Mouse (Mus musculus) embryonic facial prominence, embryonic 10.5 days (tissue): ENCODE data around the gene Exosc6. TPM values are rescaled to one million over a fixed set of nuclear protein-coding genes. Genes with fewer than 3 reads are reported as not detected.
"Not testable (repeated sequence)": the region's sequence is repeated elsewhere in the genome, so short reads cannot be mapped to it uniquely, and the experiment has no call there.

Experiments
- DNase-seq: peaks from one replicate; pipeline ENCODE4 v3.0.0-alpha.2; 2017; ENCODE audit warnings: low spot score
- H3K27ac ChIP-seq: fragments of 300-500 bp; sonication (generic); replicated peaks from 2 replicates; pipeline ENCODE4 v1.5.1; 2016; ENCODE audit warnings: mild to moderate bottlenecking
- H3K27me3 ChIP-seq: fragments of 300-500 bp; sonication (generic); replicated peaks from 2 replicates; pipeline ENCODE4 v1.6.1; 2016; ENCODE audit warnings: low read depth, mild to moderate bottlenecking; ENCODE audit not compliant: poor library complexity, severe bottlenecking
- H3K36me3 ChIP-seq: fragments of 300-500 bp; sonication (generic); replicated peaks from 2 replicates; pipeline ENCODE4 v1.6.1; 2016; ENCODE audit warnings: mild to moderate bottlenecking, moderate library complexity
- H3K4me1 ChIP-seq: fragments of 300-500 bp; sonication (generic); 2 replicates; pipeline ENCODE4 v1.6.1; 2016
- H3K4me3 ChIP-seq: fragments of 300-500 bp; sonication (generic); 2 replicates; pipeline ENCODE4 v1.5.1; 2016; ENCODE audit warnings: mild to moderate bottlenecking, moderate library complexity
- H3K9me3 ChIP-seq: fragments of 300-500 bp; sonication (generic); 2 replicates; pipeline ENCODE4 v1.6.1; 2016; ENCODE audit warnings: mild to moderate bottlenecking
- WGBS: fragments of 180-500 bp; shearing (Covaris S2); methylation state at CpG from one replicate; pipeline ENCODE4 v1.1.7; 2016; 5-methylcytosine and 5-hydroxymethylcytosine counted together
- polyA plus RNA-seq: library from polyadenylated mRNA; unstranded; fragments of >200 nt; fragmentation: Nextera tagmentation; extraction: Ambion mirVana; gene quantifications from 2 replicates; pipeline ENCODE4 v1.2.1, GENCODE M21; 2016

Exosc6 gene
- polyA plus RNA-seq, 1 experiment from 2014 or later = 20.1 TPM

DNA sequence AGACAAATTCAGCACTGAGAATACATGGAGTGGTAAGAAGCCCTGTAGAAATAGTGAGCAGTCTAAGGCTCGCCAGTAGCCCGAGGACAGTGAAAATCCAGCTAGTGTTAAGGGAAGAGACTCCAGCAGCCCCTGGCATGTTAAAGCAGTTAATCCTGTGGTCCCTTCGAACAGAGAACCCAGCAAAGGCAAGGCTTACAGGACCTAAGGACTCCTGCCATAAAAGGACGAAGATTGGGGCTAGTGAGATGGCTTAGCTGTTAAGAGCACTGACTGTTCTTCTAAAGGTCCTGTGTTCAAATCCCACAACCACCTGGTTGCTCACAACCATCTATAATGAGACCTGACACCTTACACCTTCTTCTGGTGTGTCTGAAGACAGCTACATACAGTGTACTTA, 10.2 kb downstream of the Exosc6 start:
- Histone ChIP-seq H3K4me3 (no peak overlapping the region), H3K4me1 (peaks cover 16% of the 10 kb centered on the region), H3K27ac (no peak overlapping the region), H3K36me3 (no peaks in the 10 kb centered on the region), H3K27me3 (0 out of 2 replicates have a peak, but pooled peaks cover 3% of the 10 kb centered on the region), H3K9me3 (no peaks in the 10 kb centered on the region)
- WGBS = 75% methylated on average over 4 of the region's 4 CpGs
- DNase-seq = no peak

DNA sequence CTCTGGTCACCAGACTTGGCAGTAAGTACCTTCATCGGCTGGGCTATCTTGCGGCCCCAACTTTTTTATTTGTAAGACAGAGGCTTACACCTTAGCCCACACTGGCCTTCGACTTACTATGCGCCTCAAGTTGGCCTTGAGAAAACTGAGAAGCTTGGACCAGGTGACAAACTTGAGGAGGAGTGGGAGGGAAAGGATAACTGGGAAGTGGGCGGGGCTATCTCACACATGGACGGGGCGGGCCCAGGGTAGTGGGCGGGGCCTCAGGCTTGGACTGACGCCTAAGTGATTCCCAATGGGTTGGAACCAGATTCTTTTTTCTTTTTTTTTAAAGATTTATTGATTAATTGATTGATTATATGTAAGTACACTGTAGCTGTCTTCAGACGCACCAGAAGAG, 11.3 kb downstream of the Exosc6 start:
- Histone ChIP-seq H3K36me3 (no peaks in the 10 kb centered on the region), H3K4me3 (no peak overlapping the region), H3K9me3 (no peaks in the 10 kb centered on the region), H3K27me3 (0 out of 2 replicates have a peak, but pooled peaks cover 3% of the 10 kb centered on the region), H3K4me1 (peaks cover 8% of the 10 kb centered on the region; the same call in 1 of the 2 replicates), H3K27ac (no peak overlapping the region)
- 28% methylated on average over 10 of the region's 10 CpGs for WGBS
- DNase-seq = peak; percentile 33

DNA sequence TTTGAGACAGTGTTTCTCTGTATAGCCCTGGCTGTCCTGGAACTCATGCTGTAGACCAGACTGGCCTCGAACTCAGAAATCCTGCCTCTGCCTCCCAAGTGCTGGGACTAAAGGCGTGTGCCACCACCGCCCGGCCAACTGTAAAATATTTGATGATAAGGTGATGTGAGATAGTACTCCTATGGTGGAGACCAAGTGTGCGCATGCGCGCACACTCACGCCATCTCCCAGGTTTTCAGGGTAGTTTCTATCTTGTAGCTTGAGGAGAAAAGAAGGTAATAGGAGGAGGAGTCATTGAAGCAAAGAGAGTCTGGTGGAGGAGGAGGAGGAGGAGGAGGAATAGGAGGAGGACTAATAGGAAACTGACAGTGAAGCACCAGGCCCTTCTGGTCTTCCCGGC, 12.5 kb downstream of the Exosc6 start:
- not testable (repeated sequence) for DNase-seq
- WGBS = 95% methylated on average over 9 of the region's 9 CpGs

DNA sequence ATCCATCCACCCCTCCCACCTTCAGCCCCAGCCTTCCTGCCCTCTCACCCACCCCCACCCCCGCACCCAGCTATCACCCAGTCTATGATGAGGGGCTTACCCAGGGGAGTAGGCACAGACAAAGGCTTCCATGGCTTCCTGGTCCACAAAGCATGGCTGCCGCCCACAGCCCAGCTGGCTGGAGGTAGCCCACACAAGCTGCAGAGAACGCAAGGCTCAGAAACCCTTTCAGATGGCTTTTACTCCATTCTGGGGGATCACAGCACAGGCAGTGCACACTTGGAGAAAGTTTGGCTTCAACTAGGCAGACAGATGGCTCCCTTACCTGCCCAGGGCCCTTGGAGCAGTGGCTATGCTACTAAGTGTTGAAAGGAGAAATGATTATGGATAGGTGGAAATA, 19.8 kb downstream of the Exosc6 start:
- Histone ChIP-seq H3K9me3 (no peaks in the 10 kb centered on the region), H3K4me1 (peaks cover 14% of the 10 kb centered on the region), H3K36me3 (no peaks in the 10 kb centered on the region), H3K27ac (no peak overlapping the region), H3K27me3 (no peaks in the 10 kb centered on the region), H3K4me3 (no peak overlapping the region)
- 76% methylated on average over 3 of the region's 3 CpGs for WGBS
- DNase-seq = no peak

More for the DNA sequence above, 12.5 kb downstream of the Exosc6 start:
- not testable (repeated sequence) for H3K9me3 ChIP-seq, H3K27me3 ChIP-seq, H3K36me3 ChIP-seq, H3K4me3 ChIP-seq, H3K4me1 ChIP-seq, H3K27ac ChIP-seq

DNA sequence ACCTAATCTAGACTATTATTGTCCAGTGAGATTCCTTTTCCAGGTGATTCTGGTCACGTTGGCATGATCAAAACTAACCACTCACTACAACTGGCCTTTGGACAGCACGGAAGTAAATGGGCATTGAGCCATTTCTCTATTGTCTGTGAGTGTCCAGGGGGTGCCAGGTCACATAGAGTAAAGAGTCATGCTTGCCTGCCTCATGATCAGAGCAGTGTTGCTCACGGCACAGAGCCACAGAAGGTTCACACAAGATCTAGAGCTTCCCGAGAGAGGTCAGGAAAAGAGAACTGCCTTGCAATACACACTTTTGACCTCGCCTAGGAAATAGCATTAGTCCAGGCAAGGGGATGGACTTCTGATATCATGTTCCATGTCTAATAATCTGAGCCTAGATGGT, 23.3 kb downstream of the Exosc6 start:
- Histone ChIP-seq H3K4me1 (peaks cover 27% of the 10 kb centered on the region), H3K4me3 (no peak overlapping the region), H3K27ac (no peak overlapping the region), H3K36me3 (no peaks in the 10 kb centered on the region), H3K9me3 (no peaks in the 10 kb centered on the region), H3K27me3 (no peaks in the 10 kb centered on the region)
- no peak for DNase-seq
- 69% methylated on average over 5 of the region's 5 CpGs for WGBS

DNA sequence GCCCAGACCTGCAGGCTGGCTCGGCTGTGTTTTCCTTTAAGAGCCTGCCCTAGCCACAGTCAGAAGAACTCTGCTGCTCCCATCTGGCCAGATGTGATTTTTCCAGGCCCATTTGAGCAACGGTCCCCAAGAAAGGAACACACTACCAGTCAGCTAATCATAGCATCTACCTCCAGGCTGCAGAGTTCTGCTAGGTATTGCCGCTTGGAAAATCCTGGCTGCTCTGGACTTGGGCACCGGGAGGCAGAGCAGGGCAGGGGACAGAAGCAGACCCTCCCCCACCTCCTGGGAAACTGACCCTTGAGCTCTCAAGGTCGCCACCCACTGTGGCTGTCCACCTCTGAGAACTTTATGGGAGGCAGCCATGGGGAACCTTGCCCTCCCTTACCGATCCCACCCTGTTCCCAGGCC, 23.7 kb downstream of the Exosc6 start:
- WGBS = 36% methylated on average over 6 of the region's 6 CpGs
- H3K9me3 ChIP-seq = no peaks in the 10 kb centered on the region
- DNase-seq = peak; percentile 39
- H3K4me3 ChIP-seq = no peak overlapping the region
- peaks cover 27% of the 10 kb centered on the region for H3K4me1 ChIP-seq
- H3K27ac ChIP-seq = peak overlapping the region; percentile 30; the same call in 1 of the 2 replicates
- no peaks in the 10 kb centered on the region for H3K36me3 ChIP-seq
- no peaks in the 10 kb centered on the region for H3K27me3 ChIP-seq

DNA sequence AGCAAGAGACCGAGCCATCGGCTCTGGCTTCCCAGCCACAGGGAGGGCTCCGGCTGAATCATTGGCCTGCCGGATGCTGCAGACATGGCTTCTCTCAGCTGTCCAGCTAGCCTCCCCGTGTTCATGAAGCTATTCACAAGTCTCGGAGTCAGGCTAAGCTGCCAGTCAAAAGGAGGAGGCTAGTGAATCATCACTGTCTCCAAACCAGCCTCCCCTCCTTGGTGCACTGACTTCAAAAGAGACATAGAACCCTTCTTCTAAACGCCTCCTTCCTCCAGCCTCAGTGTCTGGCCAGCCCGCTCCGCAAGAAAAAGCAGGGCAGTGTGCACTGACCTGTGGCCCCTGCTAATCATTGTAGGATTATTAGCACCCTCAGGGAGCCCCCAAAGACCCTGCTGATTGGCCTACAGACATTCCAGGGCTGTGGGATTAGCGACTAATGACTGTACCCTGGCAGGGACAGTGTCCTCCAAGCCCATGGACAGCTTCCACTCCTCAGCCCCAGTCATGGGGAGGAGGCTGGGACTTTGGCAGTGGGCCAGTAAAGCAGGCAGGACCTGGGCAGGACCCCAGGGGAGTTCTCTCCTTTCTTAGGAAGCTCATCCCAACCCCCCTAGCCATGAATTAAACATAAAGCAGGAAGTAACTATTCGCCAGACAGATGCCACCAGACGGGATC, 25.6 kb downstream of the Exosc6 start:
- whole genome bisulfite sequencing = 42% methylated on average over 12 of the region's 12 CpGs
- Histone ChIP-seq H3K9me3 (no peaks in the 10 kb centered on the region), H3K4me3 (no peak overlapping the region), H3K27me3 (no peaks in the 10 kb centered on the region), H3K4me1 (peaks cover 27% of the 10 kb centered on the region), H3K36me3 (no peaks in the 10 kb centered on the region), H3K27ac (peak overlapping the region; percentile 35; the same call in 1 of the 2 replicates)
- DNase-seq = peak; percentile 23

DNA sequence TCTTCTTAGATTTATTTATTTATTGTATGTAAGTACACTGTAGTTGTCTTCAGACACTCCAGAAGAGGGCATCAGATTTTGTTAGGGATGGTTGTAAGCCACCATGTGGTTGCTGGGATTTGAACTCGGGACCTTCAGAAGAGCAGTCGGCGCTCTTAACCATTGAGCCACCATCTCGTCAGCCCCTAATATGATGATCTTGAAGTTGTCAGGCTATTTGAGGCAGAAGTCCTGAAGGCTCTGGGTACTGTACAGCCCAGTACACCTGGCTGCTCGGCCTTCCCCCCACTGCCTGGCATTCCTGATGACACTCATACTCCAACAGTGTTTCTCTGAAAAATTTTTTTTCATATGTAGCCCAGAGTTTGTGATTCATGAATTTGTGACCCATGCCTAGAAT, 27.8 kb downstream of the Exosc6 start:
- WGBS = 92% methylated on average over 5 of the region's 5 CpGs
- not testable (repeated sequence) for H3K27me3 ChIP-seq, H3K9me3 ChIP-seq, H3K27ac ChIP-seq, DNase-seq, H3K4me3 ChIP-seq, H3K36me3 ChIP-seq
- peaks cover 27% of the 10 kb centered on the region for H3K4me1 ChIP-seq

DNA sequence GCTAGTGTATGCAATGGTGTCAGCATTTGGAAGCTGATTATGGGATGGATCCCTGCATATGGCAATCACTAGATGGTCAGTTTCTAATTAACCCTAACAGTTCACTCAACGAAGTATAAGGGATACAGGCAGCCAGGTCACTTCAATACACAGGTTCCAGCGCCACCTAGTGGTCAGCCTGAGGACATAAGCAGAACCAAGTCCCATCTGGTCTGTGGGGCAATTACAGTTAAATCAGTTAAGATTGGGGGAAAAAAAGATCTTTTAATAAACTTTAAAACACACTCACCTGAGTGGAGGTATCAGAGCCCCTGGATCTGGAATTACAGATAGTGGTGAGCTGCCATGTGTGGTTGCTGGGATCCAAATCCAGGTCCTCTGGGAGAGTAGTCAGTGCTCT, 34.0 kb downstream of the Exosc6 start:
- Histone ChIP-seq H3K27ac (no peak overlapping the region), H3K4me1 (peaks cover 8% of the 10 kb centered on the region), H3K9me3 (no peaks in the 10 kb centered on the region), H3K4me3 (no peak overlapping the region), H3K27me3 (no peaks in the 10 kb centered on the region), H3K36me3 (no peaks in the 10 kb centered on the region)
- WGBS = under 1% methylated on average over 2 of the region's 2 CpGs
- DNase-seq = peak; percentile 86

DNA sequence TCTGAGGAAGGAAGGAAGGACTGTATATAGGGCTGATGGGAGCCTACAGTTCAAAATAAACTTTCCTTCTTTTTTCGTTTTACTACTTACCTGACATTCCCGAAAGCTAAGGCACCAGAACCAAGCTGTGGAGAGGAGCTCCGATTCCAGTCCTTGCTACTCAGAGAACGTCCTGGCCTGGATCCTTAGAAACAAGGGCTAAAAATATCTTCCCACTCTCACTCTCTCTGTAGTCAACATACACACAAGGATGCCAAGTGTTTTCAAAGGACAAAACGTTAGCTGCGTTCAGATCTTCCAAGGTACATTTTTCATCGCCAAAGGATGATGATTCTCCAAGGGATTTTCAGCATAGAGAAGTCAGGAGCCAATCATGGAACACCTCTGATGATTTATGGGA, 35.6 kb downstream of the Exosc6 start:
- H3K27me3 ChIP-seq = no peaks in the 10 kb centered on the region
- H3K27ac ChIP-seq = no peak overlapping the region
- no peaks in the 10 kb centered on the region for H3K9me3 ChIP-seq
- H3K36me3 ChIP-seq = no peaks in the 10 kb centered on the region
- no peak for DNase-seq
- no peak overlapping the region for H3K4me3 ChIP-seq
- peaks cover 14% of the 10 kb centered on the region for H3K4me1 ChIP-seq
- 85% methylated on average over 7 of the region's 7 CpGs for WGBS

DNA sequence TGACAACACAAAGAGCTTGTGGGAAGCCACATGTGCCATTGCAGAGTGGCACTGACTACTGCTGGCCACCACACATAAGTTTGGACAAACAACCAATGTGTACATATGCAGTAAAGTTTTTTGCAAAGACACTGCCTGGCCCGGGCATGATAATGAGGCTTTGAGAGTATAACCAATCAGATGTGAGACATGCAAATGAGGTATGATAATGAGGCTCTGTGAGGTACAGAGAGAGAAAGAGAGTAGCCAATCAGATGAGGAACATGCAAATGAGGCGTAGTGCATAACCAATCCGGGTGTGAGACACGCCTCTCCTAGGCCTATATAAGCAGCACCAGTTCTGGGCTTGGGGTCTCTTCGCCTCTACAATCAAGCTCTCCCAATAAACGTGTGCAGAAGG, 36.2 kb downstream of the Exosc6 start, which contains the start of gene Clec18a:
TSS of gene Clec18a (minus strand) at position 101 of the 400 bp plus-strand sequence.
- 85% methylated on average over 6 of the region's 6 CpGs for WGBS
- H3K9me3 ChIP-seq, H3K27ac ChIP-seq, H3K4me3 ChIP-seq, H3K36me3 ChIP-seq, H3K27me3 ChIP-seq, DNase-seq: not testable (repeated sequence)
- H3K4me1 ChIP-seq = peaks cover 14% of the 10 kb centered on the region

DNA sequence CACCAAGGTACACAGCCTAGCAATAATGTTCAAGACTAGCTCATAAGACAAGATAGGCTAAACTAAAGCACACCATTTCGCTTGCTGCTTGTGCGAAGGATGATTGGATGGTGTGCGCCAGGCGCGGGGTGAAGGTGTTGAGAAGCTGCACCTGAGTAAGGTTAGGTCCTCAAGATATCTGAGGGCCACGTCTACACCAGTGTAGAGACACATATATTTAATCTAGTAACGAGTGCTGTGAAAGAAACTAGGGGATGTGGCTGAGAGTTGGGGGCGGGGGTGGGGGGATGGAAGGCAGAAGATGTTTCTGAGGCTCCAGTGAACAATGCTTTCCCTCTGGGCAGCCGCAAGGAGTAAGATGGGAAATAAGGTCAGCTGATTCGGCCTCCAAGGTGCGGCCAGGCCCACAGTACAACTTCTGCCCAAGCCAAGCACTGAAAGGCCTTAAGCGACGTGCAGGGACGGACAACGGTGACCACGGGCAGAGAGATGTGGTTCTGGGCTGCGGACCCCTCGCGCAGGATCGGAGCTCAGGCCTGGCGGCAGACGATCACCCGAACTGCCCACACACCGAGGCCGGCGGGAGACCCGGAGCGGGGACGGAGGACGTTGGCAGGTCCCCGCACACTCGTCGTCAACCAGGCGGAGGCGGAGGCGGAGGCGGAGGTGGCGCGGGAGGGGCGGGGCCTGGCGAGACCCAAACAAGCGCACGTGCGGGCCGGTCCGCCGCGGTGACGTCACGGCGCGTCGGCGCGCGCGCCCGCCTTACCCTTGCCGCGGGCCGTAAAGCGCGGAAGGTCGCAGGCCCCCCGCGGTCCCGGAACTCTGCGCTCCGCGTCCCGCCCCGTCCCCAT, 38.0 kb downstream of the Exosc6 start, which contains the start of gene Pdpr:
TSS of gene Pdpr (plus strand) at position 766 of the 854 bp plus-strand sequence.
- Histone ChIP-seq H3K27me3 (no peaks in the 10 kb centered on the region), H3K4me3 (peak within 1 kb of the TSS; percentile 73), H3K9me3 (no peaks in the 10 kb centered on the region), H3K36me3 (no peaks in the 10 kb centered on the region), H3K27ac (peak within 1 kb of the TSS; percentile 72), H3K4me1 (peaks cover 14% of the 10 kb centered on the region)
- 4% methylated on average over 72 of the region's 72 CpGs for WGBS
- peak; percentile 94 for DNase-seq
